Mouse (Mus musculus): ENCODE measurements around the gene Zcchc18.
A peak's percentile ranks its signal among the peaks of the same experiment; 100 is the strongest.
"Not testable (repeated sequence)": the region's sequence is repeated elsewhere in the genome, so short reads cannot be mapped to it uniquely, and the experiment has no call there.

Gene Zcchc18

GRCm38 (mm10) chrX:136992978-136993547 is at the start of gene Zcchc18:
Gene Zcchc18 (plus strand): TSS chrX:136993155.
- DNase-seq (ENCODE audit: low spot score), result peak; percentile 4

GRCm38 (mm10) chrX:136957583-136958279 is 35.2 kb upstream of the Zcchc18 start:
- peak; percentile 34 for DNase-seq (ENCODE audit: low spot score)

- not testable (repeated sequence) for DNase-seq (ENCODE audit: low spot score)
Measured at GRCm38 (mm10) chrX:136958300-136958699, 34.7 kb upstream of the Zcchc18 start.

GRCm38 (mm10) chrX:136959688-136960087 is 33.3 kb upstream of the Zcchc18 start:
- no peak for DNase-seq (ENCODE audit: low spot score)

- not testable (repeated sequence) for DNase-seq (ENCODE audit: low spot score)
Measured at GRCm38 (mm10) chrX:136975397-136975796, 17.6 kb upstream of the Zcchc18 start, which contains the start of gene Tmsb15b2. Gene Tmsb15b2 (minus strand): TSS chrX:136975497.

- no peak for DNase-seq (ENCODE audit: low spot score)
Measured at GRCm38 (mm10) chrX:136976424-136977084, 16.4 kb upstream of the Zcchc18 start, which contains the start of the genes Tmsb15l and Tmsb15b1. Gene Tmsb15l (minus strand): TSS chrX:136976869. Gene Tmsb15b1 (minus strand): TSS chrX:136976874.

- DNase-seq (ENCODE audit: low spot score), result no peak
Measured at GRCm38 (mm10) chrX:136978616-136979015, 14.3 kb upstream of the Zcchc18 start.

GRCm38 (mm10) chrX:136986039-136986438 is 6.9 kb upstream of the Zcchc18 start:
- no peak for DNase-seq (ENCODE audit: low spot score)

GRCm38 (mm10) chrX:136991274-136991673 is 1.7 kb upstream of the Zcchc18 start:
- no peak for DNase-seq (ENCODE audit: low spot score)

GRCm38 (mm10) chrX:136992191-136992965 is 577 bp upstream of the Zcchc18 start:
- DNase-seq (ENCODE audit: low spot score), result no peak

GRCm38 (mm10) chrX:136993641-136994040 is 686 bp downstream of the Zcchc18 start:
- DNase-seq (ENCODE audit: low spot score), result no peak

GRCm38 (mm10) chrX:136996256-136996655 is 3.3 kb downstream of the Zcchc18 start:
- no peak for DNase-seq (ENCODE audit: low spot score)

- peak; percentile 29 for DNase-seq (ENCODE audit: low spot score)
Measured at GRCm38 (mm10) chrX:137015099-137015709, 22.2 kb downstream of the Zcchc18 start.

GRCm38 (mm10) chrX:137017668-137018067 is 24.7 kb downstream of the Zcchc18 start:
- DNase-seq (ENCODE audit: low spot score), result no peak

GRCm38 (mm10) chrX:137019310-137019709 is 26.4 kb downstream of the Zcchc18 start:
- DNase-seq (ENCODE audit: low spot score), result peak; percentile 35

- no peak for DNase-seq (ENCODE audit: low spot score)
Measured at GRCm38 (mm10) chrX:137030916-137031315, 38.0 kb downstream of the Zcchc18 start.

- no peak for DNase-seq (ENCODE audit: low spot score)
Measured at GRCm38 (mm10) chrX:137031726-137032125, 38.8 kb downstream of the Zcchc18 start.

- no peak for DNase-seq (ENCODE audit: low spot score)
Measured at GRCm38 (mm10) chrX:137034322-137034721, 41.4 kb downstream of the Zcchc18 start.

GRCm38 (mm10) chrX:137037470-137037999 is 44.6 kb downstream of the Zcchc18 start:
- no peak for DNase-seq (ENCODE audit: low spot score)

GRCm38 (mm10) chrX:137038000-137038483 is 45.1 kb downstream of the Zcchc18 start, which contains the start of gene Slc25a53:
Gene Slc25a53 (minus strand): TSS chrX:137038302.
- peak; percentile 84 for DNase-seq (ENCODE audit: low spot score)

GRCm38 (mm10) chrX:137038502-137038901 is 45.5 kb downstream of the Zcchc18 start:
- DNase-seq (ENCODE audit: low spot score), result no peak

All from ovary, postnatal 14 days (tissue).